Mouse (Mus musculus) neural tube, embryonic 15.5 days (tissue): ENCODE data around the gene Gm29609. TPM values are rescaled to one million over a fixed set of nuclear protein-coding genes. Genes with fewer than 3 reads are reported as not detected.

Experiments used
- ATAC-seq: fragments of 200-750 bp; cut with Nextera tagmentation; 2 replicates; pipeline ENCODE4 v1.8.0; 2017; ENCODE audit warnings: mild to moderate bottlenecking, moderate TSS enrichment, moderate library complexity; ENCODE audit not compliant: low FRiP score
- H3K27ac ChIP-seq: fragments of 300-500 bp; sonication (generic); replicated peaks from 2 replicates; pipeline ENCODE4 v1.5.1; 2015; ENCODE audit warnings: mild to moderate bottlenecking, inconsistent platforms
- H3K27me3 ChIP-seq: fragments of 300-500 bp; sonication (generic); replicated peaks from 2 replicates; pipeline ENCODE4 v1.6.1; 2015; ENCODE audit warnings: inconsistent platforms
- H3K36me3 ChIP-seq: fragments of 300-500 bp; sonication (generic); 2 replicates; pipeline ENCODE4 v1.6.1; 2015; ENCODE audit warnings: inconsistent platforms
- H3K4me1 ChIP-seq: fragments of 300-500 bp; sonication (generic); 2 replicates; pipeline ENCODE4 v1.6.1; 2015; ENCODE audit warnings: inconsistent platforms
- H3K4me2 ChIP-seq: fragments of 300-500 bp; sonication (generic); 2 replicates; pipeline ENCODE4 v1.6.1; 2015; ENCODE audit warnings: inconsistent platforms, mild to moderate bottlenecking, moderate library complexity
- H3K4me3 ChIP-seq: fragments of 300-500 bp; sonication (generic); replicated peaks from 2 replicates; pipeline ENCODE4 v1.5.1; 2015; ENCODE audit warnings: mild to moderate bottlenecking, inconsistent platforms
- H3K9ac ChIP-seq: fragments of 300-500 bp; sonication (generic); replicated peaks from 2 replicates; pipeline ENCODE4 v1.6.1; 2015; ENCODE audit warnings: mild to moderate bottlenecking, inconsistent platforms
- H3K9me3 ChIP-seq: fragments of 300-500 bp; sonication (generic); replicated peaks from 2 replicates; pipeline ENCODE4 v1.6.1; 2016; ENCODE audit warnings: inconsistent platforms
- WGBS: fragments of 180-500 bp; shearing (Covaris S2); methylation state at CpG from one replicate; pipeline ENCODE4 v1.1.7; 2015; ENCODE audit warnings: mixed read lengths; 5-methylcytosine and 5-hydroxymethylcytosine counted together
- polyA plus RNA-seq: library from polyadenylated mRNA; unstranded; fragments of >200 nt; fragmentation: Nextera tagmentation; extraction: Ambion mirVana; gene quantifications from 2 replicates; pipeline ENCODE4 v1.2.1, GENCODE M21; 2015

The Gm29609 gene
- polyA plus RNA-seq, 1 experiment from 2014 or later = 1.9 TPM

GRCm38 (mm10) chr5:31168630-31169029 lies 11.1 kb downstream of the Gm29609 start:
- WGBS = 92% methylated on average over 4 of the region's 4 CpGs
- Histone ChIP-seq H3K36me3 (peaks cover 86% of the 10 kb centered on the region), H3K4me1 (no peaks in the 10 kb centered on the region), H3K27ac (no peak overlapping the region), H3K9ac (no peak overlapping the region), H3K27me3 (no peaks in the 10 kb centered on the region), H3K4me3 (no peak overlapping the region), H3K4me2 (no peak overlapping the region), H3K9me3 (no peaks in the 10 kb centered on the region)
- no peak for ATAC-seq

GRCm38 (mm10) chr5:31164878-31165277 lies 14.8 kb downstream of the Gm29609 start:
- H3K4me1 ChIP-seq = no peaks in the 10 kb centered on the region
- H3K27me3 ChIP-seq = no peaks in the 10 kb centered on the region
- H3K27ac ChIP-seq = no peak overlapping the region
- no peak overlapping the region for H3K4me2 ChIP-seq
- peaks cover 91% of the 10 kb centered on the region for H3K36me3 ChIP-seq
- no peaks in the 10 kb centered on the region for H3K9me3 ChIP-seq
- H3K4me3 ChIP-seq = no peak overlapping the region
- WGBS = 89% methylated on average over 1 of the region's 1 CpGs
- no peak overlapping the region for H3K9ac ChIP-seq
- no peak for ATAC-seq

GRCm38 (mm10) chr5:31162462-31162861 lies 17.2 kb downstream of the Gm29609 start:
- peaks cover 91% of the 10 kb centered on the region for H3K36me3 ChIP-seq
- no peaks in the 10 kb centered on the region for H3K9me3 ChIP-seq
- no peak overlapping the region for H3K27ac ChIP-seq
- H3K27me3 ChIP-seq = no peaks in the 10 kb centered on the region
- H3K4me3 ChIP-seq = no peak overlapping the region
- no peak overlapping the region for H3K4me2 ChIP-seq
- ATAC-seq = no peak
- no peaks in the 10 kb centered on the region for H3K4me1 ChIP-seq
- H3K9ac ChIP-seq = no peak overlapping the region

GRCm38 (mm10) chr5:31154152-31154553 lies 25.6 kb downstream of the Gm29609 start, which contains the start of gene Mpv17:
Gene Mpv17, minus strand, starts transcription at chr5:31154251.
- Histone ChIP-seq H3K9me3 (no peaks in the 10 kb centered on the region), H3K4me3 (peak within 1 kb of the TSS; percentile 67), H3K36me3 (peaks cover 32% of the 10 kb centered on the region), H3K4me1 (peaks cover 15% of the 10 kb centered on the region), H3K4me2 (peak within 1 kb of the TSS; percentile 92), H3K27me3 (no peaks in the 10 kb centered on the region), H3K27ac (peak within 1 kb of the TSS; percentile 79), H3K9ac (peak within 1 kb of the TSS; percentile 77)
- ATAC-seq = peak; percentile 95
- WGBS = under 1% methylated on average over 19 of the region's 19 CpGs

GRCm38 (mm10) chr5:31153516-31154151 lies 26.1 kb downstream of the Gm29609 start:
- Histone ChIP-seq H3K27ac (peak overlapping the region; percentile 79), H3K9me3 (no peaks in the 10 kb centered on the region), H3K4me1 (peaks cover 15% of the 10 kb centered on the region), H3K9ac (peak overlapping the region; percentile 77), H3K4me2 (peak overlapping the region; percentile 92), H3K27me3 (no peaks in the 10 kb centered on the region), H3K4me3 (peak overlapping the region; percentile 67), H3K36me3 (peaks cover 27% of the 10 kb centered on the region)
- ATAC-seq = peak; percentile 29
- WGBS = 39% methylated on average over 6 of the region's 6 CpGs

GRCm38 (mm10) chr5:31151746-31152145 lies 28.0 kb downstream of the Gm29609 start:
- Histone ChIP-seq H3K27me3 (no peaks in the 10 kb centered on the region), H3K36me3 (peaks cover 13% of the 10 kb centered on the region), H3K9ac (no peak overlapping the region), H3K9me3 (no peaks in the 10 kb centered on the region), H3K27ac (no peak overlapping the region), H3K4me2 (no peak overlapping the region), H3K4me3 (no peak overlapping the region), H3K4me1 (peaks cover 15% of the 10 kb centered on the region)
- no peak for ATAC-seq
- 90% methylated on average over 3 of the region's 3 CpGs for WGBS

GRCm38 (mm10) chr5:31149781-31150180 lies 29.9 kb downstream of the Gm29609 start:
- ATAC-seq = no peak
- no peak overlapping the region for H3K9ac ChIP-seq
- peaks cover 20% of the 10 kb centered on the region for H3K36me3 ChIP-seq
- WGBS = 91% methylated on average over 4 of the region's 4 CpGs
- no peaks in the 10 kb centered on the region for H3K27me3 ChIP-seq
- H3K27ac ChIP-seq = no peak overlapping the region
- no peak overlapping the region for H3K4me2 ChIP-seq
- no peak overlapping the region for H3K4me3 ChIP-seq
- no peaks in the 10 kb centered on the region for H3K9me3 ChIP-seq
- H3K4me1 ChIP-seq = peaks cover 13% of the 10 kb centered on the region

GRCm38 (mm10) chr5:31138968-31139425 lies 40.7 kb downstream of the Gm29609 start:
- peak overlapping the region; percentile 36 for H3K4me3 ChIP-seq
- H3K4me1 ChIP-seq = peaks cover 27% of the 10 kb centered on the region
- H3K27ac ChIP-seq = no peak overlapping the region
- peaks cover 61% of the 10 kb centered on the region for H3K27me3 ChIP-seq
- peak overlapping the region; percentile 63 for H3K4me2 ChIP-seq
- no peak overlapping the region for H3K9ac ChIP-seq
- no peaks in the 10 kb centered on the region for H3K9me3 ChIP-seq
- ATAC-seq = no peak
- WGBS = 14% methylated on average over 9 of the region's 9 CpGs
- peaks cover 13% of the 10 kb centered on the region; the same call in 1 of the 2 replicates for H3K36me3 ChIP-seq

- Histone ChIP-seq H3K36me3 (peaks cover 10% of the 10 kb centered on the region; the same call in 1 of the 2 replicates), H3K4me2 (peak within 1 kb of the TSS; percentile 63), H3K4me1 (peaks cover 27% of the 10 kb centered on the region), H3K9me3 (no peaks in the 10 kb centered on the region), H3K27me3 (peaks cover 65% of the 10 kb centered on the region), H3K4me3 (peak within 1 kb of the TSS; percentile 36), H3K27ac (no peak within 1 kb of the TSS), H3K9ac (peak within 1 kb of the TSS; percentile 40)
- no peak for ATAC-seq
- 1% methylated on average over 52 of the region's 52 CpGs for WGBS
Observed at GRCm38 (mm10) chr5:31138241-31138967, 41.3 kb downstream of the Gm29609 start, which contains the start of gene Ucn. Gene Ucn, minus strand, starts transcription at chr5:31138829.

- H3K4me1 ChIP-seq = peaks cover 27% of the 10 kb centered on the region
- under 1% methylated on average over 13 of the region's 13 CpGs for WGBS
- no peak overlapping the region for H3K27ac ChIP-seq
- peaks cover 67% of the 10 kb centered on the region for H3K27me3 ChIP-seq
- no peaks in the 10 kb centered on the region for H3K9me3 ChIP-seq
- H3K4me3 ChIP-seq = peak overlapping the region; percentile 36
- no peak for ATAC-seq
- peak overlapping the region; percentile 40 for H3K9ac ChIP-seq
- H3K4me2 ChIP-seq = peak overlapping the region; percentile 63
- H3K36me3 ChIP-seq = peaks cover 7% of the 10 kb centered on the region; the same call in 1 of the 2 replicates
Observed at GRCm38 (mm10) chr5:31137658-31138057, 42.1 kb downstream of the Gm29609 start.

- H3K4me3 ChIP-seq = peak overlapping the region; percentile 36
- H3K9ac ChIP-seq = no peak overlapping the region
- under 1% methylated on average over 33 of the region's 33 CpGs for WGBS
- H3K4me2 ChIP-seq = peak overlapping the region; percentile 63
- H3K27ac ChIP-seq = no peak overlapping the region
- H3K27me3 ChIP-seq = peaks cover 67% of the 10 kb centered on the region
- no peak for ATAC-seq
- H3K9me3 ChIP-seq = no peaks in the 10 kb centered on the region
- H3K36me3 ChIP-seq = peaks cover 7% of the 10 kb centered on the region; the same call in 1 of the 2 replicates
- peaks cover 27% of the 10 kb centered on the region for H3K4me1 ChIP-seq
Observed at GRCm38 (mm10) chr5:31136730-31137424, 42.8 kb downstream of the Gm29609 start.
